11 mouse cellular contexts compared by ENCODE assay signal in the genomic region with DNA sequence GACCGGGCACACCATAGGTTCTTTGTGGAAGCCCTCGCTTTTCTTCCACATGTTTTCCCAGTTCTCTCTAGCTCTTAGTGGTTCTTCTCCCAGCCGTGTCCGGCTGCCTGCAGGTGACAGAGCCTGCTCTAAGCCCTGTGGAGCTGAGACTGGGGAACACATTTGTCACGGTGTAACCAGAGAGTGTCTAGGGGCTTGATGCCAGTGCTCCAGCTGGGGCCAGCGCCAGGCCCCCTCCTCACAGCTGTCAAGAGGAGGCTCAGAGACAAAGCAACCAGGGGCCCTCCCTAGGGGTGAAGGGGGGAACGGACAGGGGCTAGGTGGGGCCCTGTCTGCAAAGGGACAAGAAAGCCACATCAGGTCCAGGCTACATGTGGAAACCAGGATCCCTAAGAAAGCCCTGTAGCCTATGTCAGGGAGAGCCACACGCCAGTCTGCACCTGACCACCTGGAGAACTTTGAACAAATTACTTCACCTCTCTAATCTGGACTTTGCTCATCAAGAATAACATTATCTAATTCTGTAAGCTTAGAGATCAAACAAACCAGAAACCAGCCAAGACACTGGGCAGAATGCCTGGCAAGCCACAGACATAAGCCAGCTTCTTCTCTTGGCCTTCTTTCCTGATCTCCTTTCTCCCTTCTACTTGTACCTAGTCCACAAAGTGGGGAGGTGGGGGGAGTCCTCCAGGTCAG.
DNase-seq lines count a peak whose midpoint lies in the region; ATAC-seq lines count a peak whose summit lies in the region.
"Had no signal": no experiment of that assay in that cellular context is flagged by ENCODE, and none has a peak within 500 bp of the region (broad histone marks: within the 10 kb centered on the region; RNA-seq: fewer than 3 reads in every experiment).

No protein-coding gene starts in this region.

- WGBS in kidney, embryonic 15.5 days, result 44% methylated on average over 8 of the region's 8 CpGs
- WGBS in embryonic facial prominence, embryonic 14.5 days, result 29% methylated on average over 8 of the region's 8 CpGs
- 27% methylated on average over 8 of the region's 8 CpGs for WGBS in hindbrain, embryonic 16.5 days
- WGBS in midbrain, embryonic 16.5 days, result 26% methylated on average over 8 of the region's 8 CpGs

- H3K36me3 ChIP-seq in kidney, embryonic 15.5 days, result no peaks in the 10 kb centered on the region
- H3K36me3 ChIP-seq in embryonic facial prominence, embryonic 14.5 days (ENCODE audit: control insufficient read depth, insufficient read depth, low read length), result no peaks in the 10 kb centered on the region
- no peaks in the 10 kb centered on the region for H3K36me3 ChIP-seq in hindbrain, embryonic 16.5 days (ENCODE audit: control insufficient read depth, insufficient read depth, low read length)
- no peaks in the 10 kb centered on the region for H3K36me3 ChIP-seq in midbrain, embryonic 16.5 days (ENCODE audit: control insufficient read depth, insufficient read depth, low read length)
- H3K36me3 ChIP-seq: heart, embryonic 15.5 days had no signal

- H3K9me3 ChIP-seq in kidney, embryonic 15.5 days (replicated peaks), result no peaks in the 10 kb centered on the region
- H3K9me3 ChIP-seq in embryonic facial prominence, embryonic 14.5 days (ENCODE audit: control insufficient read depth, low read length), result no peaks in the 10 kb centered on the region
- no peaks in the 10 kb centered on the region for H3K9me3 ChIP-seq in hindbrain, embryonic 16.5 days (ENCODE audit: control insufficient read depth, low read length)
- H3K9me3 ChIP-seq in midbrain, embryonic 16.5 days (replicated peaks; ENCODE audit: control insufficient read depth, low read length, poor library complexity, severe bottlenecking), result no peaks in the 10 kb centered on the region
- H3K9me3 ChIP-seq: heart, embryonic 15.5 days had no signal

- no peak for ATAC-seq in kidney, embryonic 15.5 days (replicated peaks; ENCODE audit: low FRiP score)
- peak; percentile 90 for ATAC-seq in embryonic facial prominence, embryonic 14.5 days (ENCODE audit: low read depth)
- ATAC-seq in hindbrain, embryonic 16.5 days, result 0 out of 2 replicates have a peak, but pooled peaks have one; percentile 46
- ATAC-seq in midbrain, embryonic 16.5 days, result peak; percentile 36; the same call in 1 of the 2 replicates
- ATAC-seq: lung, postnatal 0 days had no signal

- peak; percentile 19 to 53 for DNase-seq in kidney, postnatal 36 days
- peak; percentile 79 for DNase-seq in embryonic facial prominence, embryonic 14.5 days (ENCODE audit: low spot score)
- DNase-seq in heart, postnatal 36 days, result no peak
- no peak for DNase-seq in thymus, postnatal 25 days

- H3K4me2 ChIP-seq in kidney, embryonic 15.5 days, result no peak overlapping the region
- no peak overlapping the region for H3K4me2 ChIP-seq in embryonic facial prominence, embryonic 14.5 days (ENCODE audit: low read depth, low read length)
- H3K4me2 ChIP-seq in hindbrain, embryonic 16.5 days (ENCODE audit: low read length), result no peak overlapping the region
- H3K4me2 ChIP-seq in midbrain, embryonic 16.5 days (ENCODE audit: low read length), result no peak overlapping the region
- H3K4me2 ChIP-seq: heart, embryonic 15.5 days had no signal

- 0 out of 2 replicates have a peak, but pooled peaks cover 8% of the 10 kb centered on the region for H3K27me3 ChIP-seq in kidney, embryonic 15.5 days
- H3K27me3 ChIP-seq in embryonic facial prominence, embryonic 14.5 days (replicated peaks; ENCODE audit: control insufficient read depth, insufficient read depth, low read length), result no peaks in the 10 kb centered on the region
- H3K27me3 ChIP-seq in hindbrain, embryonic 16.5 days (replicated peaks; ENCODE audit: control insufficient read depth, insufficient read depth, low read length), result no peaks in the 10 kb centered on the region
- no peaks in the 10 kb centered on the region for H3K27me3 ChIP-seq in midbrain, embryonic 16.5 days (ENCODE audit: control insufficient read depth, insufficient read depth, low read depth, low read length)

- no peak overlapping the region for H3K9ac ChIP-seq in kidney, embryonic 15.5 days
- no peak overlapping the region for H3K9ac ChIP-seq in embryonic facial prominence, embryonic 14.5 days (ENCODE audit: low read depth, low read length)
- no peak overlapping the region for H3K9ac ChIP-seq in hindbrain, embryonic 16.5 days (ENCODE audit: low read depth, low read length)
- no peak overlapping the region for H3K9ac ChIP-seq in midbrain, embryonic 16.5 days (ENCODE audit: low read depth, low read length)
- H3K9ac ChIP-seq: heart, embryonic 15.5 days had no signal

- H3K4me3 ChIP-seq in kidney, embryonic 15.5 days (replicated peaks), result no peak overlapping the region
- no peak overlapping the region for H3K4me3 ChIP-seq in embryonic facial prominence, embryonic 14.5 days (ENCODE audit: low read depth, low read length)
- no peak overlapping the region for H3K4me3 ChIP-seq in hindbrain, embryonic 16.5 days (ENCODE audit: low read length)
- no peak overlapping the region for H3K4me3 ChIP-seq in midbrain, embryonic 16.5 days (ENCODE audit: low read depth, low read length)
- H3K4me3 ChIP-seq: erythroblast, embryonic 14.5 days; heart, embryonic 15.5 days; myocyte had no signal

- no peak overlapping the region for H3K27ac ChIP-seq in kidney, embryonic 15.5 days
- H3K27ac ChIP-seq in embryonic facial prominence, embryonic 14.5 days (replicated peaks; ENCODE audit: low read depth, low read length), result peak overlapping the region; percentile 44; the same call in 1 of the 2 replicates
- H3K27ac ChIP-seq in hindbrain, embryonic 16.5 days (ENCODE audit: low read depth, low read length), result no peak overlapping the region
- H3K27ac ChIP-seq in midbrain, embryonic 16.5 days (ENCODE audit: low read length), result no peak overlapping the region
- H3K27ac ChIP-seq: heart, embryonic 15.5 days had no signal

- intact Hi-C loops in heart, postnatal 36 days (cut with DNase I), result loop anchor here (1.0 to 5.0 kb wide), 2 partner anchors 83 to 489 kb away; a partner anchor contains a TSS

- 0 out of 2 replicates have a peak, but pooled peaks cover 3% of the 10 kb centered on the region for H3K4me1 ChIP-seq in kidney, embryonic 15.5 days
- peaks cover 19% of the 10 kb centered on the region for H3K4me1 ChIP-seq in embryonic facial prominence, embryonic 14.5 days (ENCODE audit: control insufficient read depth, insufficient read depth, low read length)
- H3K4me1 ChIP-seq in hindbrain, embryonic 16.5 days (ENCODE audit: control insufficient read depth, insufficient read depth, low read depth, low read length), result peaks cover 11% of the 10 kb centered on the region
- H3K4me1 ChIP-seq in midbrain, embryonic 16.5 days (ENCODE audit: control insufficient read depth, insufficient read depth, low read length), result peaks cover 3% of the 10 kb centered on the region; the same call in 1 of the 2 replicates

Comparison
In these comparisons a context has a peak if more than half of its experiments do, and no peak if none do; other contexts are left out.
1. DNase-seq: peak in kidney, postnatal 36 days (2 of 2) and embryonic facial prominence, embryonic 14.5 days (single experiment); none in heart, postnatal 36 days (0 of 2) and thymus, postnatal 25 days (single experiment).